Mouse (Mus musculus): Measurements from ENCODE around the gene Cactin. TPM values are rescaled to one million over a fixed set of nuclear protein-coding genes. Genes with fewer than 3 reads are reported as not detected.

The Cactin gene
- polyA plus RNA-seq, 1 experiment, result 31.9 TPM

- DNase-seq (ENCODE audit: extremely low spot score in 1 of 2, low spot score in 1 of 2), result no peak
Measured at GRCm38 (mm10) chr10:81317273-81317672, 3.6 kb upstream of the Cactin start.

GRCm38 (mm10) chr10:81318589-81319329, 2.1 kb upstream of the Cactin start:
- no peak for DNase-seq (ENCODE audit: extremely low spot score in 1 of 2, low spot score in 1 of 2)

GRCm38 (mm10) chr10:81319330-81319699, 1.6 kb upstream of the Cactin start:
- DNase-seq (ENCODE audit: extremely low spot score in 1 of 2, low spot score in 1 of 2), result no peak

GRCm38 (mm10) chr10:81319741-81320549, 958 bp upstream of the Cactin start:
- no peak for DNase-seq (ENCODE audit: extremely low spot score in 1 of 2, low spot score in 1 of 2)

- DNase-seq (ENCODE audit: extremely low spot score in 1 of 2, low spot score in 1 of 2), result no peak
Measured at GRCm38 (mm10) chr10:81321436-81321835, 533 bp downstream of the Cactin start.

- DNase-seq (ENCODE audit: extremely low spot score in 1 of 2, low spot score in 1 of 2), result no peak
Measured at GRCm38 (mm10) chr10:81322444-81322843, 1.5 kb downstream of the Cactin start.

- DNase-seq (ENCODE audit: extremely low spot score in 1 of 2, low spot score in 1 of 2), result no peak
Measured at GRCm38 (mm10) chr10:81323141-81323775, 2.4 kb downstream of the Cactin start.

GRCm38 (mm10) chr10:81323791-81324530, 3.1 kb downstream of the Cactin start:
- no peak for DNase-seq (ENCODE audit: extremely low spot score in 1 of 2, low spot score in 1 of 2)

GRCm38 (mm10) chr10:81325176-81325575, 4.3 kb downstream of the Cactin start:
- DNase-seq (ENCODE audit: extremely low spot score in 1 of 2, low spot score in 1 of 2), result no peak

GRCm38 (mm10) chr10:81325781-81326180, 4.9 kb downstream of the Cactin start:
- no peak for DNase-seq (ENCODE audit: extremely low spot score in 1 of 2, low spot score in 1 of 2)

GRCm38 (mm10) chr10:81326858-81327257, 6.0 kb downstream of the Cactin start:
- no peak for DNase-seq (ENCODE audit: extremely low spot score in 1 of 2, low spot score in 1 of 2)

GRCm38 (mm10) chr10:81327959-81328358, 7.1 kb downstream of the Cactin start:
- DNase-seq (ENCODE audit: extremely low spot score in 1 of 2, low spot score in 1 of 2), result no peak

GRCm38 (mm10) chr10:81328386-81328785, 7.5 kb downstream of the Cactin start, which contains the start of gene Tbxa2r:
Tbxa2r (plus strand) TSS chr10:81328731.
- DNase-seq (ENCODE audit: extremely low spot score in 1 of 2, low spot score in 1 of 2), result no peak

GRCm38 (mm10) chr10:81329194-81329975, 8.5 kb downstream of the Cactin start:
- DNase-seq (ENCODE audit: extremely low spot score in 1 of 2, low spot score in 1 of 2), result no peak

- DNase-seq (ENCODE audit: extremely low spot score in 1 of 2, low spot score in 1 of 2), result no peak
Measured at GRCm38 (mm10) chr10:81330007-81330406, 9.1 kb downstream of the Cactin start.

- DNase-seq (ENCODE audit: extremely low spot score in 1 of 2, low spot score in 1 of 2), result no peak
Measured at GRCm38 (mm10) chr10:81332277-81332676, 11.4 kb downstream of the Cactin start.

- DNase-seq (ENCODE audit: extremely low spot score in 1 of 2, low spot score in 1 of 2), result no peak
Measured at GRCm38 (mm10) chr10:81334324-81334723, 13.4 kb downstream of the Cactin start.

GRCm38 (mm10) chr10:81335393-81336340, 14.8 kb downstream of the Cactin start:
- DNase-seq (ENCODE audit: extremely low spot score in 1 of 2, low spot score in 1 of 2), result no peak

- no peak for DNase-seq (ENCODE audit: extremely low spot score in 1 of 2, low spot score in 1 of 2)
Measured at GRCm38 (mm10) chr10:81336558-81336957, 15.7 kb downstream of the Cactin start.

All from frontal cortex, adult 2 months (tissue).